Mouse (Mus musculus) heart, postnatal 0 days (tissue): ENCODE data around the gene Ankrd27.

Experiments
- CTCF ChIP-seq: IDR thresholded peaks from 2 replicates; pipeline ENCODE4 v1.5.1; 2016; ENCODE audit warnings: antibody characterized with exemption, control low read depth, low read depth
- EP300 ChIP-seq: IDR thresholded peaks from 2 replicates; pipeline ENCODE4 v1.6.1; 2016; ENCODE audit warnings: antibody characterized with exemption, low read depth

GRCm38 (mm10) chr7:35626038-35626437 is 40.0 kb downstream of the Ankrd27 start:
- TF ChIP-seq EP300 (no peak), CTCF (no peak)
